Mouse (Mus musculus) liver, embryonic 14.5 days (tissue): ENCODE measurements around the gene 4930438A08Rik.

Experiments
- CTCF ChIP-seq: IDR thresholded peaks from 2 replicates; pipeline ENCODE4 v1.5.1; 2016; ENCODE audit warnings: antibody characterized with exemption, low read depth, control low read depth
- EP300 ChIP-seq: IDR thresholded peaks from 2 replicates; pipeline ENCODE4 v1.6.1; 2016; ENCODE audit warnings: antibody characterized with exemption, low read depth

GRCm38 (mm10) chr11:58301837-58302754, 27.5 kb downstream of the 4930438A08Rik start:
- TF ChIP-seq CTCF (peak; percentile 95), EP300 (peak; percentile 8)
